ENCODE assay signal across 8 mouse cellular contexts in genomic region chr16:11603667-11604422, GRCm38 (mm10).
DNase-seq lines count a peak whose midpoint lies in the region; ATAC-seq and TF ChIP-seq lines count a peak whose summit lies in the region.

No protein-coding gene starts in this region.

- H3K36me3 ChIP-seq in thymus, adult 2 months (ENCODE audit: control insufficient read depth, insufficient read depth, low read length) = no peaks in the 10 kb centered on the region
- no peaks in the 10 kb centered on the region for H3K36me3 ChIP-seq in liver, embryonic 12.5 days
- H3K36me3 ChIP-seq in stomach, embryonic 14.5 days (ENCODE audit: control insufficient read depth, insufficient read depth, low read length) = no peaks in the 10 kb centered on the region

- no peak overlapping the region for H3K27ac ChIP-seq in thymus, adult 2 months (ENCODE audit: control insufficient read depth, insufficient read depth, low read length)
- H3K27ac ChIP-seq in liver, embryonic 12.5 days = peak overlapping the region; percentile 7; the same call in 1 of the 2 replicates
- no peak overlapping the region for H3K27ac ChIP-seq in stomach, embryonic 14.5 days (ENCODE audit: low read length)

- no peak overlapping the region for H3K4me3 ChIP-seq in thymus, adult 2 months (ENCODE audit: control insufficient read depth, insufficient read depth, low read length)
- H3K4me3 ChIP-seq in liver, embryonic 12.5 days = no peak overlapping the region
- H3K4me3 ChIP-seq in stomach, embryonic 14.5 days (ENCODE audit: low read depth, low read length) = no peak overlapping the region

- no peak for ATAC-seq in CD4-positive, CD25-positive, alpha-beta regulatory T cell, adult 4 months
- peak; percentile 78 for ATAC-seq in liver, embryonic 12.5 days
- 0 out of 2 replicates have a peak, but pooled peaks have one; percentile 49 for ATAC-seq in stomach, embryonic 14.5 days (ENCODE audit: insufficient number of reproducible peaks, insufficient read depth, low FRiP score, low read depth)

- H3K27me3 ChIP-seq in thymus, adult 2 months (ENCODE audit: control insufficient read depth, insufficient read depth, low read length) = no peaks in the 10 kb centered on the region
- H3K27me3 ChIP-seq in liver, embryonic 12.5 days (replicated peaks) = no peaks in the 10 kb centered on the region
- H3K27me3 ChIP-seq in stomach, embryonic 14.5 days (ENCODE audit: control insufficient read depth, insufficient read depth, low read length) = no peaks in the 10 kb centered on the region

- H3K9ac ChIP-seq in liver, embryonic 12.5 days = no peak overlapping the region
- no peak overlapping the region for H3K9ac ChIP-seq in stomach, embryonic 14.5 days (replicated peaks; ENCODE audit: low read depth, low read length)

- DNase-seq in CD4-positive, CD25-positive, alpha-beta regulatory T cell, adult 2 months (ENCODE audit: low read depth, low spot score) = peak; percentile 58
- DNase-seq in thymus, adult 2 months = peak; percentile 22
- DNase-seq in thymus, adult 18-20 months = no peak
- peak; percentile 55 for DNase-seq in heart, postnatal 4 days
- no peak for DNase-seq in c-Kit-positive CD71-positive TER-119-positive erythroid progenitor cells, embryonic 14.5 days (ENCODE audit: low spot score)

- no peaks in the 10 kb centered on the region for H3K4me1 ChIP-seq in thymus, adult 2 months (replicated peaks; ENCODE audit: control insufficient read depth, insufficient read depth, low read length)
- H3K4me1 ChIP-seq in liver, embryonic 12.5 days = peaks cover 40% of the 10 kb centered on the region
- H3K4me1 ChIP-seq in stomach, embryonic 14.5 days (ENCODE audit: control insufficient read depth, insufficient read depth, low read length) = no peaks in the 10 kb centered on the region

- TF ChIP-seq CTCF in thymus, adult 2 months (IDR thresholded peaks at IDR 0.05; ENCODE audit: borderline replicate concordance, control insufficient read depth, extremely low read depth, insufficient read depth, low read length, poor library complexity) = no peak

- WGBS in thymus, adult 2 months = 94% methylated on average over 5 of the region's 5 CpGs
- WGBS in liver, embryonic 12.5 days (ENCODE audit: insufficient replicate concordance) = 67% methylated on average over 5 of the region's 5 CpGs
- WGBS in stomach, embryonic 14.5 days = 73% methylated on average over 5 of the region's 5 CpGs

- no peaks in the 10 kb centered on the region for H3K9me3 ChIP-seq in liver, embryonic 12.5 days (replicated peaks)
- H3K9me3 ChIP-seq in stomach, embryonic 14.5 days (ENCODE audit: control insufficient read depth, low read depth, low read length) = no peaks in the 10 kb centered on the region

- no peak overlapping the region for H3K4me2 ChIP-seq in liver, embryonic 12.5 days
- H3K4me2 ChIP-seq in stomach, embryonic 14.5 days (replicated peaks; ENCODE audit: low read depth, low read length) = no peak overlapping the region

- no peak for TF ChIP-seq POLR2A in thymus, adult 2 months (IDR thresholded peaks at IDR 0.05; ENCODE audit: control insufficient read depth, extremely low read depth, insufficient read depth, low read length, poor library complexity)

Comparison
In these comparisons a context has a peak if more than half of its experiments do, and no peak if none do; other contexts are left out.
1. DNase-seq: peak in CD4-positive, CD25-positive, alpha-beta regulatory T cell, adult 2 months (single experiment), thymus, adult 2 months (single experiment) and heart, postnatal 4 days (single experiment); none in thymus, adult 18-20 months (0 of 2) and c-Kit-positive CD71-positive TER-119-positive erythroid progenitor cells, embryonic 14.5 days (single experiment).